In the genomic region with DNA sequence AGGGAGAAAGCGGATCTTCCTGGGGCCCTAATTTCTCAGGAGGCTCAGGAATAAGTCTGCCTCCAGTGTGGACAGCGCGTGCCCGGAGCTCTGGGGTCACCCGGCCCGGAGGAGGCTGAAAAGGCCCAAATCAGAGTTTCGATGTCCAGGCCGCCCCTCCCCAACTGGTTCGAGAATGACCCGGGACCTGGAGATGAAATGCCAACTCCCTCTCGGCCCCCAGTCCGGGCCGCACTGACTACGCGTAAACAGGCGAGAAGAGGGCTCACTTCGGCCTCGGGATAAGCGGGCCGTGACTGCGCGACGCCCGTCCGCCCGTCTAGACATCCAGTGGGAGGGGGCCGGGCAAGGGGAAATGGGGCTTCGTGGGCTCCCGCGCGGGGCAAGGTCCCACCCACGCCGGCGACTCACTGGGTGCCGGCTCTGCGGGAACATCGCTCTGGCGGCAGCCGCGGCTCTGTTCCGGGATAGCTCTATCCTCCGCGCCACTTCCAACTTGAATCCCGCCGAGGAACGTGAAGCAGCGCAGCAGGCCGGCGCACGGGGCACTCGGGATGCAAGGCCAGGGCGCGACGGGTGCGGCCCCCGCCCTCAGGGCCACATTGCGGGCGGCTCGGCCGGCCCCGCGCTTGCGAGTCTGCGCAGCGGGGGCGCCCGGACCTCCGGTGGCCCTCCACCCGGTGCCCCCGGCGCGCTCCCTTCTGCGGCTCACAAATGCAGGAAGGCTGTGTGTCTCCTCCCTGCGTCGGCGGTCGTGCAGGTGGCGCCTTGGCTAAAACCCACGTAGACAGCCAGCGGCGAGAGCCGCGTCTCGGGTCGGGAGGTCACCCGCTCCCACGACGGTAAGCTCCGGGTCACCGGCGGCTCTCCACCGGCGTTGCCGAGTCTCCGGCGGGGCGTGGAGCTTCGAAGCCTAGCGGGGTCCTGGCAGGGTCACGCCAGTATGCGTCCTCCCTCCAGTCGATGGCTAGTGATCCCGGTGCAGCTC, we compare ENCODE assay signal across 8 mouse cellular contexts. TPM values are rescaled to one million over a fixed set of nuclear protein-coding genes. Genes with fewer than 3 reads are reported as not detected.
DNase-seq lines count a peak whose midpoint lies in the region; ATAC-seq and TF ChIP-seq lines count a peak whose summit lies in the region.

No protein-coding gene starts in this region.

- H3K9ac ChIP-seq in embryonic facial prominence, embryonic 12.5 days: peak overlapping the region; percentile 90
- H3K9ac ChIP-seq in heart, embryonic 14.5 days (ENCODE audit: low read length): peak overlapping the region; percentile 79
- H3K9ac ChIP-seq in liver, embryonic 16.5 days (ENCODE audit: low read depth, low read length): peak overlapping the region; percentile 76

- no peak for TF ChIP-seq CTCF in olfactory bulb, adult 2 months (IDR thresholded peaks at IDR 0.05; ENCODE audit: insufficient read depth, low read depth, low read length)

- no peak for TF ChIP-seq POLR2A in olfactory bulb, adult 2 months (IDR thresholded peaks at IDR 0.05; ENCODE audit: insufficient read depth, low read depth, low read length)

- H3K4me3 ChIP-seq in embryonic facial prominence, embryonic 12.5 days: peak overlapping the region; percentile 90
- H3K4me3 ChIP-seq in heart, embryonic 14.5 days (ENCODE audit: control insufficient read depth in 1 of 2, insufficient read depth in 1 of 2, low read depth in 1 of 2, low read length in 2 of 2): peak overlapping the region; percentile 55 to 73
- H3K4me3 ChIP-seq in liver, embryonic 16.5 days (ENCODE audit: low read depth, low read length): peak overlapping the region; percentile 78
- H3K4me3 ChIP-seq in olfactory bulb, adult 2 months (ENCODE audit: insufficient read depth, low read depth, low read length): peak overlapping the region; percentile 74

- H3K27me3 ChIP-seq in embryonic facial prominence, embryonic 12.5 days: no peaks in the 10 kb centered on the region
- H3K27me3 ChIP-seq in heart, embryonic 14.5 days (ENCODE audit: control insufficient read depth, insufficient read depth, low read length): peaks cover 52% of the 10 kb centered on the region
- peaks cover 6% of the 10 kb centered on the region; the same call in 1 of the 2 replicates for H3K27me3 ChIP-seq in liver, embryonic 16.5 days (ENCODE audit: control insufficient read depth, insufficient read depth, low read depth, low read length)

- H3K4me2 ChIP-seq in embryonic facial prominence, embryonic 12.5 days (replicated peaks): peak overlapping the region; percentile 58
- peak overlapping the region; percentile 82 for H3K4me2 ChIP-seq in heart, embryonic 14.5 days (ENCODE audit: low read length)
- peak overlapping the region; percentile 96 for H3K4me2 ChIP-seq in liver, embryonic 16.5 days (ENCODE audit: low read depth, low read length)

- H3K36me3 ChIP-seq in embryonic facial prominence, embryonic 12.5 days: no peaks in the 10 kb centered on the region
- H3K36me3 ChIP-seq in heart, embryonic 14.5 days (ENCODE audit: control insufficient read depth, insufficient read depth, low read length): 0 out of 2 replicates have a peak, but pooled peaks cover under 1% of the 10 kb centered on the region
- H3K36me3 ChIP-seq in liver, embryonic 16.5 days (ENCODE audit: control insufficient read depth, insufficient read depth): no peaks in the 10 kb centered on the region

- under 1% methylated on average over 100 of the region's 103 CpGs for WGBS in embryonic facial prominence, embryonic 12.5 days
- under 1% methylated on average over 86 of the region's 103 CpGs for WGBS in heart, embryonic 14.5 days
- WGBS in liver, embryonic 16.5 days (ENCODE audit: insufficient replicate concordance): under 1% methylated on average over 101 of the region's 103 CpGs
- WGBS in olfactory bulb, adult 2 months: under 1% methylated on average over 103 of the region's 103 CpGs

- H3K27ac ChIP-seq in embryonic facial prominence, embryonic 12.5 days: peak overlapping the region; percentile 95
- peak overlapping the region; percentile 67 to 88 for H3K27ac ChIP-seq in heart, embryonic 14.5 days (replicated peaks in 1 of 2; ENCODE audit: control insufficient read depth in 1 of 2, insufficient read depth in 1 of 2, low read depth in 2 of 2, low read length in 2 of 2)
- H3K27ac ChIP-seq in liver, embryonic 16.5 days (ENCODE audit: low read length): peak overlapping the region; percentile 84
- H3K27ac ChIP-seq in olfactory bulb, adult 2 months (ENCODE audit: insufficient read depth, low read depth, low read length): peak overlapping the region; percentile 84

- H3K9me3 ChIP-seq in embryonic facial prominence, embryonic 12.5 days: no peaks in the 10 kb centered on the region
- H3K9me3 ChIP-seq in heart, embryonic 14.5 days (ENCODE audit: control insufficient read depth, low read length): no peaks in the 10 kb centered on the region
- H3K9me3 ChIP-seq in liver, embryonic 16.5 days (replicated peaks; ENCODE audit: control insufficient read depth, low read length): no peaks in the 10 kb centered on the region

- H3K4me1 ChIP-seq in embryonic facial prominence, embryonic 12.5 days: peaks cover 18% of the 10 kb centered on the region
- peaks cover 0 to 19% of the 10 kb centered on the region in 2 experiments; a peak in 3 of 4 replicates for H3K4me1 ChIP-seq in heart, embryonic 14.5 days (ENCODE audit: control insufficient read depth in 2 of 2, insufficient read depth in 2 of 2, low read length in 2 of 2)
- peaks cover 11% of the 10 kb centered on the region; the same call in 1 of the 2 replicates for H3K4me1 ChIP-seq in liver, embryonic 16.5 days (ENCODE audit: control insufficient read depth, low read depth, low read length)
- peaks cover 3% of the 10 kb centered on the region for H3K4me1 ChIP-seq in olfactory bulb, adult 2 months (ENCODE audit: control insufficient read depth, insufficient read depth, low read length)

- DNase-seq in heart, adult 18-20 months: peak; percentile 43 to 62
- no peak for DNase-seq in heart, adult 11 months
- peak; percentile 62 for DNase-seq in kidney, postnatal 14 days
- peak; percentile 64 for DNase-seq in thymus, postnatal 14 days

- peak; percentile 12 for ATAC-seq in embryonic facial prominence, embryonic 12.5 days (ENCODE audit: insufficient number of reproducible peaks, insufficient read depth, low FRiP score, low TSS enrichment)
- ATAC-seq in heart, embryonic 14.5 days (ENCODE audit: insufficient number of reproducible peaks, insufficient read depth, low FRiP score, low read depth): no peak
- no peak for ATAC-seq in liver, embryonic 16.5 days (ENCODE audit: low read depth)

RNA-seq across cellular contexts. Expression of a gene that starts 0.9 kb away (rescaled TPM):
- total RNA-seq in heart, adult 18-20 months (2021): 10 to 100 TPM in 1 of 2 experiments, 1 to 10 TPM in 1; 8.6 to 10.7 TPM
- polyA plus RNA-seq in embryonic facial prominence, embryonic 12.5 days (2016; fragmentation: Nextera tagmentation; extraction: Ambion mirVana): 57.5 and 58.1 TPM in 2 replicates
- 7.5 and 8.7 TPM in 2 replicates for polyA plus RNA-seq in heart, embryonic 14.5 days (2014; fragmentation: Nextera tagmentation; extraction: Ambion mirVana)
- 7.7 and 8.7 TPM in 2 replicates for polyA plus RNA-seq in liver, embryonic 16.5 days (2015; fragmentation: Nextera tagmentation; extraction: Ambion mirVana)
- not detected in 2 replicates for polyA plus RNA-seq in olfactory bulb, adult 2 months (2012; ENCODE audit: insufficient read depth, insufficient read length, low replicate concordance, missing spikeins)
